Mouse (Mus musculus) layer of hippocampus, adult 2 months (tissue): ENCODE measurements around the gene Mcee. TPM values are rescaled to one million over a fixed set of nuclear protein-coding genes. Genes with fewer than 3 reads are reported as not detected.

Experiments used
- DNase-seq, 2 experiments: peaks; one replicate each; pipeline ENCODE4 v3.0.0; 2022; ENCODE audit warnings: low spot score in 2 of 2
- H3K27ac ChIP-seq: fragments of 200-600 bp; 2 replicates; pipeline ENCODE4 v1.8.1; 2022
- H3K4me3 ChIP-seq: fragments of 200-600 bp; 2 replicates; pipeline ENCODE4 v1.8.1; 2022; ENCODE audit warnings: mild to moderate bottlenecking
- CTCF ChIP-seq: fragments of 200-600 bp; conservative IDR thresholded peaks from 2 replicates; pipeline ENCODE4 v1.8.1; 2022; ENCODE audit warnings: antibody characterized with exemption, mild to moderate bottlenecking, moderate library complexity
- long read RNA-seq, 2 experiments: library from polyadenylated mRNA; stranded (forward); transcript quantifications; one replicate each; pipeline ENCODE4 v2.0.0; 2021; ENCODE audit warnings: borderline mapping rate in 2 of 2
- total RNA-seq, 2 experiments: library from RNA; stranded (reverse); gene quantifications; 2 replicates each; pipeline ENCODE4 v1.2.3; 2021

The Mcee gene
- 10 to 100 TPM; 50.0 to 51.5 TPM for total RNA-seq
- long read RNA-seq, experiment 1, transcript Mcee-204 (2 exons, 391 nt) = minor isoform, 5 of 181 reads
- long read RNA-seq, experiment 1, transcript Mcee-203 (3 exons, 532 nt) = minor isoform, 5 of 181 reads
- long read RNA-seq, experiment 1, transcript Mcee-201 (3 exons, 828 nt) = major isoform, 7 of 181 reads
- long read RNA-seq, experiment 1, partial matches to known transcripts = 164 of 181 reads
- long read RNA-seq, experiment 1, other reads (novel, unspliced or antisense) = 0 of 181 reads
- long read RNA-seq, experiment 2, transcript Mcee-201 (3 exons, 828 nt) = major isoform, 12 of 164 reads
- long read RNA-seq, experiment 2, transcript Mcee-203 (3 exons, 532 nt) = minor isoform, 6 of 164 reads
- long read RNA-seq, experiment 2, partial matches to known transcripts = 1 of 164 reads
- long read RNA-seq, experiment 2, other reads (novel, unspliced or antisense) = 144 of 164 reads

DNA sequence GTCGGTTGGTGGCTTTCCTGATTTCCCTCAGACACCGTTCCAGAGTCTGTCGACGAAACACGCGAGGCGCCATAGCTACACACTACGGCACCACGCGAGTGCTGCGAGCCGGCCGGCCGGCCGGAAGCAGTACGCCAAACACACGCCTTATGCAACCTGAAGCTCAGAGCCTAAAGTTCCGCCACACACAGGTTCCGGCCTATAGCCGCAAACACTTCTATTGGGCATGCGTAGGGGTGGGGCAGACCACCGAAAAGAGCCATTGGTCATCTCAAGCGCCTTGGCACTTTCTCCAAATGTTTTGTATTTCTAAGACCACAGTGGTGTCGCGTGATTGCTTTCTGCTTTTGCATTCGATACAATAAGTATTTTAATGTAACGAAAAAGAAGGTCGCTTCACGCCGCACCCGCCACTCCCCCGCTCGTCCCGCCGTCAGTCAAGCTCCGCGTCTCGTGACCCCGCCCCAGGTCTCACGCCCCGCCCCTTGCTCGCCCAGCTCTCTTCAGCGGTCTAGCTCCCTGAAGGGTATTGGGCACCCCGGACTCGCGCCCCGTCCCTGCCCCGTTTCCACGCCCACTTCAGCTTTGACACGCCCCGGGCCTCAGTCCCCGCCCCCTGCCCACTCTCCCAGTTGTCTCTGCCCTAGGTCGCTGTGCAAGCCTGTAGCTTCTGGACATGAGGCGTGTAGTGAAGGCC, at the start of gene Mcee, which contains the start of gene Mphosph10:
TSS of gene Mcee (plus strand) at position 486 of the 697 bp plus-strand sequence.
TSS of gene Mphosph10 (minus strand) at position 147 of the 697 bp plus-strand sequence.
- Histone ChIP-seq H3K4me3 (peak within 1 kb of the TSS; percentile 85), H3K27ac (peak within 1 kb of the TSS; percentile 96)
- DNase-seq = peak; percentile 92 to 93
- TF ChIP-seq CTCF = no peak

DNA sequence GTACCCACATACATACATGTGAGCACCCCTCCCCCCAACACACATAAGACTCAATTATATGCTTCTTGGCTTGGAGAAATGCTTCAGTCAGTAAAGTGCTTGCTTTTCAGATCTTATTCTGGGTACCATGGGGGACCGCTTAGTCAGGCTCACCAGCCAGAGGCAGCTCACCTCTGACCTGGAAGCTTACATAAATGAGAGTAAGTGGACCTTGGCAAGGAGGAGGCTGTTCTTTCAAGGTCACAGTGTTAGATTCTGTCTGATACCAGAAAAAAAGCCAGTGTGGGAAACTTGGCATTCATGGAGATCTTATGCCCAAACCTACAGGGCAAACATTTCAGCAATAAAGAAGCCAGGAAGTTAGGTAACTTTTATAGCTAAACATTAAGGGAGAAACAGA, 44.6 kb upstream of the Mcee start:
- Histone ChIP-seq H3K27ac (no peak overlapping the region), H3K4me3 (no peak overlapping the region)
- no peak for DNase-seq
- TF ChIP-seq CTCF = no peak

GRCm38 (mm10) chr7:64349147-64349861, 43.1 kb upstream of the Mcee start:
- H3K27ac ChIP-seq = peak overlapping the region; percentile 93

GRCm38 (mm10) chr7:64351087-64351486, 41.3 kb upstream of the Mcee start:
- DNase-seq = peak; percentile 79 to 86
- no peak for TF ChIP-seq CTCF
- Histone ChIP-seq H3K27ac (peak overlapping the region; percentile 93), H3K4me3 (no peak overlapping the region)

More at GRCm38 (mm10) chr7:64349147-64349861, 43.1 kb upstream of the Mcee start:
- H3K4me3 ChIP-seq = no peak overlapping the region
- DNase-seq = peak; percentile 54 to 57
- TF ChIP-seq CTCF = peak; percentile 64

DNA sequence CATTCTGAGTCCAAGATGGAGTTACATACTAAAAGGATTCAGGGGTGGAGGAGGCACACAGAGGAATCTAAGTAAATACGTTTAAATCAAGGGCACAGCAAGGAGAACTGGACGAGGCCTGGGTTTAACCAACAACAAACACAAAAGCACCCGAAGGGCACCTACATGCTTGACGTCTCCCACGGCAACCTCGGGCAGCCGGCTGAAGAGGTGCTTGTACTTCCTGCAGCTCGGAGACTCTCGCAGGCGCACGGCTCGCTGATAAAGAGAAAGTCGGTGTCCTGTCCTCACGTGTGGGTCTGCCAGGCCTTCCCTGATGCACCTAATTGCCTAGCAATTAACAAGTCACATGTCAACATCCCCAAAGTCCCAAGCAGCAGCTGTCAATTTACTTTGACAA, 38.2 kb upstream of the Mcee start:
- no peak overlapping the region for H3K4me3 ChIP-seq
- DNase-seq = no peak
- H3K27ac ChIP-seq = no peak overlapping the region
- no peak for TF ChIP-seq CTCF

GRCm38 (mm10) chr7:64356661-64357060, 35.7 kb upstream of the Mcee start:
- no peak for DNase-seq
- TF ChIP-seq CTCF = no peak
- peak overlapping the region; percentile 91 for H3K27ac ChIP-seq
- H3K4me3 ChIP-seq = peak overlapping the region; percentile 17; the same call in 1 of the 2 replicates

- Histone ChIP-seq H3K4me3 (peak overlapping the region; percentile 17; the same call in 1 of the 2 replicates), H3K27ac (peak overlapping the region; percentile 91)
- peak; percentile 66 to 75 for DNase-seq
- no peak for TF ChIP-seq CTCF
Observed at GRCm38 (mm10) chr7:64357405-64357804, 35.0 kb upstream of the Mcee start.

DNA sequence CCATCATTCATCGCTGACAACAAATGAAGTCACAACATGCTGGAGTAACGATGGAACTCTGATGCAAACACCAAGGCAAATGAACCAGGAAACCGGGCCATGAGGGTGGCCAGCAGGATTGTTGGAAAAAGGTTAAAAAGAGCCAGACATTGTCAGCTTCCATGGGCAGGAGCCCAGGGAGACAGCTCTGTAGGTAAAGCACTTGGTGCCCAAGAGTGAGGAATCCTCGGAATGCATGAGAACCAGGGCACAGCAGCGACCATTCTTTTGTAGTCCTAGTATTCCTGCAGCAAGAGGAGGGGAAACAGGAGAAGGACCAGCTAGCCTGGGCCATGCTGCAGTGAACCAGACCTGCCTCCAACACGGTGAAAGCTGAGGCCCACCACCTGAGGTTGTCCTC, 33.7 kb upstream of the Mcee start:
- TF ChIP-seq CTCF = no peak
- peak overlapping the region; percentile 91; the same call in 1 of the 2 replicates for H3K27ac ChIP-seq
- no peak overlapping the region for H3K4me3 ChIP-seq
- no peak for DNase-seq

DNA sequence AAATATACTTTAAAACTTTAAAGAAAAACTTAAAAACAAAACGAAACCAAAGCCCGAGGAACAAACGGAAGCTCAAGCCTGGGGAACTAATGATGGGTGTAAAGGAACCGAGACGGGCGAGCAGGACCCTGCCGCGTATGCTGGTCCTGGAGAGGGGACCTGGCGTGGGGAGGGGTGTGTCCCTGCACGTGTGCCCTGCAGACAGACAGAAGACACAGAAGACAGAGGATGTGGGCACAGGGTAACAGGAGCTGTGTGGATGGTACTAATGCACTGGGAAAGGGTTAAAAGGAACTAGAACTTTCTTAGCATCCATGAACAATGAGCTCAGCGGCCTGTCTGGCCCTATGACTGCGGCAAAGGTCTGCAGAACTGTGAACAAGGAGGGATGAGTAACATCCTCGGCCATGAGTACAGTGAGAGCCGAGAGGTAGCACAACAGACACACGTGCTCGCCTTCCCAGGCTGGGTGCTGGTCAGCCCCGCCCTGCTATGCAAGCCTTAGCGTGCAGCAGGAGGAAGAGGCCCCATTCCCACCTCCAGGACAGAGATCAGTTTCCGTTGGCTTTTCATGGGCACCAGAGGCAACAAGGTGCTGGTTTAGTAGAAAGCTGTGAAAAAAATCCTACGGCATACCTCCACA, 32.3 kb upstream of the Mcee start:
- Histone ChIP-seq H3K27ac (peak overlapping the region; percentile 91), H3K4me3 (no peak overlapping the region; the same call in 1 of the 2 replicates)
- no peak for TF ChIP-seq CTCF
- no peak for DNase-seq

DNA sequence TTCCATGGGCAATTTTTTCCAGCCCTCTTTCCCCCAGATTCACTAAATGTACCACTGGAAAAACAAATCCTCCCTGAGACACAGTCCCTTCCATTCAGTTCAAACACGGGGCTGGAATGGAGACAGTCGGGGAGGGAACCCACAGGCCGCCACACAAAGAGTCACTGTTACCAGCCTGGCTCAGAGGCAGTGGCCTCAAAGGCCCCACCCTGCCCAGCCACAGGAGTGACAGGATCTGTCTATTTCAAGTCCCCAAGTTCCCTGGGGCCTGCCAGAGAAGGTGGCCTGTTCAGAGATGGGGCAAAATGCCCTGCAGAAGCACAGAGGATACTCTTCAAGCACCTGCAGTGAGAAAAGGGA, 31.8 kb upstream of the Mcee start:
- peak overlapping the region; percentile 91 for H3K27ac ChIP-seq
- TF ChIP-seq CTCF = no peak
- no peak overlapping the region for H3K4me3 ChIP-seq
- peak; percentile 42 to 69 for DNase-seq

DNA sequence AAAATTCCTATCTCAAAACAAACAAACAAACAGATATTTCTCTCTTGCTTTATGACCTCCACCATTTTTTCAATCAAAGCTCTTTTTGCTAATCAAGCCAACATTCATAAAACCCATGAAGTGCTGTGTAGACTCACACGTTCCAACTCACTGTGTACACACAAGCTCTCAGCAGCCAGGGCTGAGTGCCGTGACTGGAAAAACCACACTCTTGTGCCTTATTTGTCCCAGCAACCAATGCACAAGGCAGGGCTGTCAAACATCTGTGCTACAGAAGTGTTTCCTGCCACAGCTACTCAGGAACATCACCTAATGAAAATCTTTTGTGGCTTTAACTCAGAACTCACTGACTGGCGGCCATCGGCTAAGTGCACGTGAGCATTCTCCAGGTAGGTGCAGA, 26.5 kb upstream of the Mcee start:
- DNase-seq = no peak
- no peak for TF ChIP-seq CTCF
- Histone ChIP-seq H3K4me3 (no peak overlapping the region), H3K27ac (no peak overlapping the region)

- no peak overlapping the region for H3K4me3 ChIP-seq
- no peak for DNase-seq
- no peak for TF ChIP-seq CTCF
- H3K27ac ChIP-seq = no peak overlapping the region
Observed at GRCm38 (mm10) chr7:64369841-64370240, 22.6 kb upstream of the Mcee start.
